Mouse (Mus musculus) granulocyte monocyte progenitor cell, adult 5-6 weeks (primary cell): Measurements from ENCODE around the gene Snrnp27. TPM values are rescaled to one million over a fixed set of nuclear protein-coding genes. Genes with fewer than 3 reads are reported as not detected.
A peak's percentile ranks its signal among the peaks of the same experiment; 100 is the strongest.

ENCODE experiments used
- ATAC-seq: replicated peaks from 2 replicates; pipeline ENCODE4 v1.8.0; 2016; ENCODE audit warnings: mild to moderate bottlenecking, moderate TSS enrichment, inconsistent platforms; ENCODE audit not compliant: poor library complexity, severe bottlenecking
- total RNA-seq, 2 experiments: library from RNA; stranded (forward) in 1 of 2; stranded (reverse) in 1 of 2; fragments of 200-712, 200-1000 nt in 1 of 2; fragments of >200 nt in 1 of 2; fragmentation: Nextera tagmentation in 1 of 2; gene quantifications; 2 replicates each; pipeline ENCODE4 v1.2.3; 2014 to 2017

Snrnp27 gene
- 58.6 and 108 TPM in 2 replicates for total RNA-seq (2014; fragmentation: Nextera tagmentation)
- total RNA-seq (2017): 112 and 131 TPM in 2 replicates

- ATAC-seq: peak; percentile 99
Observed at GRCm38 (mm10) chr6:86683872-86684654, at the start of gene Snrnp27. Snrnp27 (minus strand) TSS chr6:86684522.

- ATAC-seq: peak; percentile 88
Observed at GRCm38 (mm10) chr6:86733183-86733876, 49.0 kb upstream of the Snrnp27 start, which contains the start of gene Gmcl1. Gmcl1 (minus strand) TSS chr6:86733383.

GRCm38 (mm10) chr6:86732276-86733173 lies 48.2 kb upstream of the Snrnp27 start:
- ATAC-seq: peak; percentile 46

- no peak for ATAC-seq
Observed at GRCm38 (mm10) chr6:86728711-86729110, 44.4 kb upstream of the Snrnp27 start.

GRCm38 (mm10) chr6:86721977-86722376 lies 37.7 kb upstream of the Snrnp27 start:
- no peak for ATAC-seq

- ATAC-seq: no peak
Observed at GRCm38 (mm10) chr6:86708072-86708774, 23.9 kb upstream of the Snrnp27 start.

- no peak for ATAC-seq
Observed at GRCm38 (mm10) chr6:86702577-86702976, 18.3 kb upstream of the Snrnp27 start.

- no peak for ATAC-seq
Observed at GRCm38 (mm10) chr6:86697903-86698302, 13.6 kb upstream of the Snrnp27 start.

GRCm38 (mm10) chr6:86696213-86696612 lies 11.9 kb upstream of the Snrnp27 start:
- ATAC-seq: no peak

- ATAC-seq: peak; percentile 88
Observed at GRCm38 (mm10) chr6:86694465-86694864, 10.1 kb upstream of the Snrnp27 start.

GRCm38 (mm10) chr6:86689671-86690070 lies 5.3 kb upstream of the Snrnp27 start:
- no peak for ATAC-seq

GRCm38 (mm10) chr6:86686971-86687370 lies 2.6 kb upstream of the Snrnp27 start:
- no peak for ATAC-seq

GRCm38 (mm10) chr6:86684655-86685011 lies 311 bp upstream of the Snrnp27 start:
- no peak; the same call in 1 of the 2 replicates for ATAC-seq

GRCm38 (mm10) chr6:86681289-86681688 lies 3.0 kb downstream of the Snrnp27 start:
- no peak for ATAC-seq

GRCm38 (mm10) chr6:86678341-86678740 lies 6.0 kb downstream of the Snrnp27 start:
- no peak for ATAC-seq

GRCm38 (mm10) chr6:86670873-86671272 lies 13.4 kb downstream of the Snrnp27 start:
- peak; percentile 16; the same call in 1 of the 2 replicates for ATAC-seq

GRCm38 (mm10) chr6:86669240-86669727 lies 15.0 kb downstream of the Snrnp27 start:
- ATAC-seq: peak; percentile 89

GRCm38 (mm10) chr6:86668580-86669239 lies 15.6 kb downstream of the Snrnp27 start, which contains the start of gene Mxd1:
Mxd1 (minus strand) TSS chr6:86669161.
- no peak for ATAC-seq

GRCm38 (mm10) chr6:86667061-86667460 lies 17.3 kb downstream of the Snrnp27 start:
- ATAC-seq: no peak
